Mouse (Mus musculus) heart, postnatal 4 days (tissue): ENCODE measurements around the gene Elmod2. TPM values are rescaled to one million over a fixed set of nuclear protein-coding genes. Genes with fewer than 3 reads are reported as not detected.
"Not testable (repeated sequence)": the region's sequence is repeated elsewhere in the genome, so short reads cannot be mapped to it uniquely, and the experiment has no call there.

Source experiments
- DNase-seq: peaks from one replicate; pipeline ENCODE4 v3.0.0; 2021
- total RNA-seq, 2 experiments: library from RNA; stranded (reverse); gene quantifications; 2 replicates each; pipeline ENCODE4 v1.2.3; 2021

Elmod2 gene
- total RNA-seq = 1 to 10 TPM; 8.3 to 9.5 TPM

- peak; percentile 98 for DNase-seq
Measured at GRCm38 (mm10) chr8:83331899-83332697, at the start of gene Elmod2. TSS of gene Elmod2 (minus strand) at chr8:83332486.

- DNase-seq = no peak
Measured at GRCm38 (mm10) chr8:83381016-83381415, 48.7 kb upstream of the Elmod2 start.

- DNase-seq = no peak
Measured at GRCm38 (mm10) chr8:83380141-83380540, 47.9 kb upstream of the Elmod2 start.

- DNase-seq = no peak
Measured at GRCm38 (mm10) chr8:83377231-83377630, 44.9 kb upstream of the Elmod2 start.

- no peak for DNase-seq
Measured at GRCm38 (mm10) chr8:83363156-83363769, 31.0 kb upstream of the Elmod2 start.

GRCm38 (mm10) chr8:83351315-83351714 is 19.0 kb upstream of the Elmod2 start:
- DNase-seq = no peak

- DNase-seq = no peak
Measured at GRCm38 (mm10) chr8:83348263-83348662, 16.0 kb upstream of the Elmod2 start, which contains the start of gene Mgat4d. TSS of gene Mgat4d (plus strand) at chr8:83348471.

- no peak for DNase-seq
Measured at GRCm38 (mm10) chr8:83342693-83343092, 10.4 kb upstream of the Elmod2 start.

GRCm38 (mm10) chr8:83342076-83342475 is 9.8 kb upstream of the Elmod2 start:
- no peak for DNase-seq

- DNase-seq = no peak
Measured at GRCm38 (mm10) chr8:83332864-83333263, 578 bp upstream of the Elmod2 start.

- peak; percentile 17 for DNase-seq
Measured at GRCm38 (mm10) chr8:83331567-83331898, 753 bp downstream of the Elmod2 start.

- DNase-seq = no peak
Measured at GRCm38 (mm10) chr8:83327889-83328288, 4.4 kb downstream of the Elmod2 start.

- no peak for DNase-seq
Measured at GRCm38 (mm10) chr8:83323056-83323455, 9.2 kb downstream of the Elmod2 start.

- no peak for DNase-seq
Measured at GRCm38 (mm10) chr8:83322374-83322773, 9.9 kb downstream of the Elmod2 start.

GRCm38 (mm10) chr8:83320543-83320942 is 11.7 kb downstream of the Elmod2 start:
- no peak for DNase-seq

- DNase-seq = no peak
Measured at GRCm38 (mm10) chr8:83315691-83316090, 16.6 kb downstream of the Elmod2 start.

- not testable (repeated sequence) for DNase-seq
Measured at GRCm38 (mm10) chr8:83315084-83315483, 17.2 kb downstream of the Elmod2 start.

GRCm38 (mm10) chr8:83309836-83310235 is 22.4 kb downstream of the Elmod2 start:
- no peak for DNase-seq

GRCm38 (mm10) chr8:83304946-83305345 is 27.3 kb downstream of the Elmod2 start:
- DNase-seq = no peak

- no peak for DNase-seq
Measured at GRCm38 (mm10) chr8:83300135-83300534, 32.2 kb downstream of the Elmod2 start.

- DNase-seq = no peak
Measured at GRCm38 (mm10) chr8:83297375-83297774, 34.9 kb downstream of the Elmod2 start.

GRCm38 (mm10) chr8:83290176-83290575 is 42.1 kb downstream of the Elmod2 start, which contains the start of gene Ucp1:
TSS of gene Ucp1 (plus strand) at chr8:83290352.
- peak; percentile 12 for DNase-seq

- DNase-seq = no peak
Measured at GRCm38 (mm10) chr8:83285391-83285790, 46.9 kb downstream of the Elmod2 start.

GRCm38 (mm10) chr8:83278431-83278830 is 53.9 kb downstream of the Elmod2 start:
- peak; percentile 19 for DNase-seq
